Mouse (Mus musculus): ENCODE data around the gene Rbfox3.

GRCm38 (mm10) chr11:118573569-118573968, 337.8 kb downstream of the Rbfox3 start:
- no peak for TF ChIP-seq CTCF (IDR thresholded peaks at IDR 0.05; ENCODE audit: low read depth, low read length)
- TF ChIP-seq GATA2 (IDR thresholded peaks at IDR 0.05; ENCODE audit: borderline replicate concordance, low read depth, low read length): no peak
- TF ChIP-seq GATA1 (IDR thresholded peaks at IDR 0.05; ENCODE audit: borderline replicate concordance, low read length): no peak

Measured in G1E (cell line).